Mouse (Mus musculus): ENCODE measurements around the gene Rnps1. TPM values are rescaled to one million over a fixed set of nuclear protein-coding genes. Genes with fewer than 3 reads are reported as not detected.
"Not testable (repeated sequence)": the region's sequence is repeated elsewhere in the genome, so short reads cannot be mapped to it uniquely, and the experiment has no call there.

The Rnps1 gene
- polyA plus RNA-seq, 1 experiment from 2014 or later: 204 TPM

DNA sequence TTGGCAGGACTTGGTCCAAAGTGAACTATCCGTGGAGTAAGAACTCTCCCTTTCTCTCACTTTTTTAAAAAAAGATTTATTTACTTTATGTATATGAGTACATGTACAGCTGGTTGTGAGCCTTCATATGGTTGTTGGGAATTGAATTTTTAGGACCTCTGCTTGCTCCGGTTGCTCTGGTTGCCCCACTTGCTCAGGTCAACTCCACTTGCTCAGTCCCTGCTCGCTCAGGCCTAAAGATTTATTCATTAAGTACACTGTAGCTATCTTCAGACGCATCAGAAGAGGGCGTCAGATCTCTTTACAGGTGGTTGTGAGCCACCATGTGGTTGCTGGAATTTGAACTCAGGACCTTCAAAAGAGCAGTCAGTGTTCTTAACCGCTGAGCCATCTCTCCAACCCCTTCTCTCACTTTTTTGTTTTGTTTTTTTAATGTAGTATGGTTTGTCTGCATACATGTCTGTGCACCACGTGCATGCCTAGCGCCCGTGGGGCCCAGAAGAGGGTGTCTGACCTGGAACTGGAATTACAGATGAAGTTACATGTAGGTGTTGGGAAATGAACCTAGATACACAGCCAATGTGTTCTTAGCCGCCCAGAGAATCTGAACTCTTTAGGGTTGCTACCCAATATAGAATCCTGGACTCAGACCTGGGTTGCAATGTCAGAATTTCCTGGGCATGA, 41.3 kb downstream of the Rnps1 start:
- H3K27ac ChIP-seq: peak overlapping the region; percentile 79
- WGBS (ENCODE audit: insufficient replicate concordance): 43% methylated on average over 10 of the region's 10 CpGs
- not testable (repeated sequence) for ATAC-seq; H3K27me3 ChIP-seq (replicated peaks); H3K9me3 ChIP-seq (replicated peaks)
- H3K4me1 ChIP-seq: peaks cover 28% of the 10 kb centered on the region
- H3K9ac ChIP-seq: peak overlapping the region; percentile 53
- H3K4me3 ChIP-seq: peak overlapping the region; percentile 83
- peak overlapping the region; percentile 85 for H3K4me2 ChIP-seq
- peaks cover 12% of the 10 kb centered on the region for H3K36me3 ChIP-seq

DNA sequence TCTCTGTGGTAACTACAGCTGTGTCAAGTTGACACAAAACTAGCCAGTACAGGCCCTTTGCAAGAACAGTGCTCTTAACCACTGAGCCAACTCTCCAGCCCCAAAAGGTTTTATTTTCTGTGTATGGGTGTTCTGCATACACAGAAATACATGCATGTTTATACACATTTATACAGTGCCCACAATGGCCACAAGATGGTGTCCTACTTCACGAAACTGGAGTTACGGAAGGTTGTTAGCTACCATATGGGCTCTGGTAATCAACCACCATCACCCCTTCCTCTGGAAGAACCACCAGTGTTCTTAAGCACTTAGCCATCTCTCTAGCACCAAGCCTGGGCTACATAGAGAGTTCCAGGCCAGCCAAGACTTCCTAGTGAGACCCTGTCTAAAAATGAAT, 47.2 kb downstream of the Rnps1 start:
- Histone ChIP-seq H3K4me2 (no peak overlapping the region), H3K9me3 (replicated peaks) (no peaks in the 10 kb centered on the region), H3K4me3 (no peak overlapping the region), H3K27me3 (replicated peaks) (no peaks in the 10 kb centered on the region), H3K36me3 (no peaks in the 10 kb centered on the region), H3K4me1 (peaks cover 12% of the 10 kb centered on the region; the same call in 1 of the 2 replicates), H3K9ac (no peak overlapping the region), H3K27ac (no peak overlapping the region)
- no peak for ATAC-seq
- WGBS (ENCODE audit: insufficient replicate concordance): 51% methylated on average over 2 of the region's 2 CpGs

DNA sequence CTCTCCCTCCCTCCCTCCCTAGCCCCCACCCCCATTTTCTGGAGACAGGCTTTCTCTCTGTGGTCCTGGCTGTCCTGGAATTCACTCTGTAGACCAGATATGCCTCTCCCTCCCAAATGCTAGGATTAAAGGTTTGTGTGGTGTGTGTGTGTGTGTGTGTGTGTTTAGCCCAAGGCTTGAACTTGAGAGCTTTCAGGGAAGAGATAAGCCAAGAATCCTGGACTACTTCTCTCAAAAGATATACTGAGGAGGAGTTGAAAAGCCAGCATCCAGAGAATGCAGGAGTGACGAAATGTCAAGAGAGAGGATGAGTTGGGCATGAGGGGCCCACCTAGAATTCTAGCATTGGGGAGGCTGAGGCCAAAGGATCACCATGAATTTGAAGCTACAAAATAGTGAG, 48.6 kb downstream of the Rnps1 start:
- Histone ChIP-seq H3K27me3 (replicated peaks) (no peaks in the 10 kb centered on the region), H3K4me1 (peaks cover 12% of the 10 kb centered on the region; the same call in 1 of the 2 replicates), H3K4me3 (no peak overlapping the region), H3K4me2 (no peak overlapping the region), H3K36me3 (peaks cover 6% of the 10 kb centered on the region; the same call in 1 of the 2 replicates), H3K27ac (no peak overlapping the region), H3K9ac (no peak overlapping the region), H3K9me3 (replicated peaks) (no peaks in the 10 kb centered on the region)
- no peak for ATAC-seq
- 67% methylated on average over 1 of the region's 1 CpGs for WGBS (ENCODE audit: insufficient replicate concordance)

DNA sequence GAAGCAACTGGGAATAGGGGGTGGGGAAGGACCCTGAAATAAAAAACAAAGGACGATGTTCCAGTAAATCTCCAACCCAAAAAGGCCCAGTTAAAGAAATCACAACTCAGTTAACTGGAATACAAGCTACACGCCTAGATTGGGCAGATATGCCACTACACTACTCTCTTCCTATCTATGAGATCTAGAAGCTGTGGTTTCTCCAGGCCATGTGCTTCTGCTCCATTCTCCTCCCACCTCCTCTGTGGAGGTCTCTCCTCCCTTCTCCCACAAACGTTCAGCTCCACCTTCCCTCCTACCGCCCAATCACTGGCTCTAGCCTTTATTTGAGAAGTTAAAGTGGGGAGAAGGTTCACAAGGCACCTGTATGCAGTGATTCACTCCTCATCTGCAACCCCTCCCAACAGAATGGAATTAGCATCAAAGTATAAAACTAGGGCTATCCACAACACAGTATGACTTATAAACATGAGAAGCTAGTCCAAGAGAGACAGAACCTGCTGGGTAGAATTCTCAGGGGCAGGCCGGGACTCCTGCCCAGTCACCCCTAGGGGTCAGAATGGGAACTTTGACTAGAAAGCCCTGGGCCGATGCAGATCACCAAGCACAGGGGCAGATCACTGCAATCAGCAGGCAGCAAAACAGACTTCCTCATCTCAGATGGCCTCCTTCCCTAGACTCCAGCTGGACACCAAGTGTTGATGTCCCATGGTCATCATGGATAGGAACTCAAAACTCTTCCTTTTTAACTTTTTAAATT, 49.2 kb downstream of the Rnps1 start:
- Histone ChIP-seq H3K4me2 (no peak overlapping the region), H3K27me3 (replicated peaks) (no peaks in the 10 kb centered on the region), H3K36me3 (peaks cover 6% of the 10 kb centered on the region; the same call in 1 of the 2 replicates), H3K4me1 (peaks cover 12% of the 10 kb centered on the region; the same call in 1 of the 2 replicates), H3K9ac (no peak overlapping the region), H3K27ac (no peak overlapping the region), H3K9me3 (replicated peaks) (no peaks in the 10 kb centered on the region), H3K4me3 (no peak overlapping the region)
- ATAC-seq: no peak
- 39% methylated on average over 6 of the region's 6 CpGs for WGBS (ENCODE audit: insufficient replicate concordance)

DNA sequence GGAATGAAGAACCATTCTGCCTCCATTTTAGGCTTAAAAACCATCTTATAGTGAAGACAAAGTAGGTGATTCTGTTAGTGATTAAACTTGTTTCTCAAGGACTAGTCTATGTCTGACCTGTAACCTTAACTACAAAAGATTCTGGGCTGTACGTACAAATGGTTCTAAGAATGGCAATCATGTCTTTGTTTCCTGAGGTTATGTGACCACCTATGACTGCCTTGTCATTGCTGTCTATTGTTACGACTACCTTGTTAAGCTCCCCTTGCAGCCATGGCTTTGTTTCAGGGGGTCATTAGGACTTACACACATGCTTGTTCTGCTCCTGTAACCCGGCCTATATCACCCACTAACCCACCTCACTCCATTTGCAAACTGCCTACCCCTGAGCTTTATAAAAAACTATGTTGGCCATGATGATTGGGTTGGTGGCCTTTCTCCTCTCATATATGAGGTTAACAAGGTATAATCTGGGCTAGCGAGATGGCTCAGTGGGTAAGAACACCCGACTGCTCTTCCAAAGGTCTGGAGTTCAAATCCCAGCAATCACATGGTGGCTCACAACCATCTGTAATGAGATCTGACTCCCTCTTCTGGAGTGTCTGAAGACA, 54.4 kb downstream of the Rnps1 start:
- H3K4me1 ChIP-seq: peaks cover 32% of the 10 kb centered on the region
- H3K4me2 ChIP-seq: no peak overlapping the region; the same call in 1 of the 2 replicates
- H3K36me3 ChIP-seq: peaks cover 27% of the 10 kb centered on the region
- ATAC-seq: no peak
- H3K4me3 ChIP-seq: no peak overlapping the region; the same call in 1 of the 2 replicates
- H3K27ac ChIP-seq: no peak overlapping the region
- no peaks in the 10 kb centered on the region for H3K27me3 ChIP-seq (replicated peaks)
- 83% methylated on average over 5 of the region's 5 CpGs for WGBS (ENCODE audit: insufficient replicate concordance)
- H3K9me3 ChIP-seq (replicated peaks): no peaks in the 10 kb centered on the region
- no peak overlapping the region for H3K9ac ChIP-seq

DNA sequence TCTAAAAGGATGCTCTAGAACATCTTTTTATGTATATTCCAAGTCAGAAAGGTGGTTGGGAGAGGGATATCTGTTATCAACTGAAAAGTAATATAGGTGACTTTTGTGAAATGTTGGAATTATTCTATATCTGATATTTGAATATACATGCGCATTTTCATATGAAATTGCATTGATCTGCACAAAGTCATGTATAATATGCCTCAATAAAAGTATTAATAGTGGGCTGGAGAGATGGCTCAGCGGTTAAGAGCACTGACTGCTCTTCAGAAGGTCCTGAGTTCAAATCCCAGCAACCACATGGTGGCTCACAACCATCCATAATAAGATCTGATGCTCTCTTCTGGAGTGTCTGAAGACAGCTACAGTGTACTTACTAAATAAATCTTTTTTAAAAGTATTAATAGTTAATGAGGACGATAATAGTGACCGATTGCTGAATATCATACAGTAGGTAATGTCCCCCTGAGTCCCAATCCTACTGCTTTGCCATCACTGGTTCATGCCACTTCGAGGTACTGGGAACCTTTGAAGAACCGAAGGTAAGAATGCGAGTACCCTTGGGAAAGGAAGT, 55.1 kb downstream of the Rnps1 start:
- 14% methylated on average over 7 of the region's 7 CpGs for WGBS (ENCODE audit: insufficient replicate concordance)

DNA sequence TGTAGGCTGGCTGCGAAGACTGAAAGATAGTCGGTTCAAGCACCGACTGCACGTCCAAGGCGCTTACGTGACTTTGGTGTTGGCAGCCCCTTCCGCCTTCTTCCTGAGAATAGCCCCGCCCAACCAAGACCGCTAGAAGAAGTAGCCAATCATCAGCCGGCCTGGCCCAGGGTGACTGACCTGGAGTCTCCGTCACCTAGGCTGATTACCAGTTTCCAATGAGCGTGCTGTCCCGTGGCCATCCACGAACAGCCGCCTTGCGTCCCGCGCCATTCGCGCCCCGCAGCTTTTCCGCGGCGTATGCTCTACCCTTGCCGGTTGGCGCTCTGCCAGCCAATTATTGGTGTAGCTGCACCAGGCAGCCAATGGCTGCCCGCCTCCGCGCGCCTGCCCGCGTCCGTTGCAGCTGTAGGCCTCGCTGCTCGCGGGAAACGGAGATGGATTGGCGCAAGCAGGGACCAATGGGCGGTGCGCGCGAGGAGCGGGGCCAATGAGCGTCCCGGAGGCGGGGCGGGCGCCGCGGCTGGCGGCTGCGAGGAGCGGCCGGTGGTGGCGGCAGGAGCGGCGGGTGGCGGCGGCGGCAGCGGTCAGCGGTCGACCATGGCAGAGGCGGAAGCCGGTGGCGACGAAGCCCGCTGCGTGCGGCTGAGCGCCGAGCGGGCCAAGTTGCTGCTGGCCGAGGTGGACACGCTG, 55.7 kb downstream of the Rnps1 start, which contains the start of the genes E4f1 and Pgp:
Gene E4f1 (minus strand): TSS at position 404 of the 693 bp plus-strand sequence.
Gene Pgp (plus strand): TSS at position 483 of the 693 bp plus-strand sequence.
- no peaks in the 10 kb centered on the region for H3K9me3 ChIP-seq (replicated peaks)

More for the DNA sequence above, 55.1 kb downstream of the Rnps1 start:
- no peak for ATAC-seq
- no peaks in the 10 kb centered on the region for H3K9me3 ChIP-seq (replicated peaks)
- H3K4me3 ChIP-seq: peak overlapping the region; percentile 95
- peak overlapping the region; percentile 99 for H3K9ac ChIP-seq
- H3K4me2 ChIP-seq: peak overlapping the region; percentile 90
- H3K36me3 ChIP-seq: peaks cover 34% of the 10 kb centered on the region
- peaks cover 35% of the 10 kb centered on the region for H3K4me1 ChIP-seq
- H3K27me3 ChIP-seq (replicated peaks): no peaks in the 10 kb centered on the region
- peak overlapping the region; percentile 96 for H3K27ac ChIP-seq

DNA sequence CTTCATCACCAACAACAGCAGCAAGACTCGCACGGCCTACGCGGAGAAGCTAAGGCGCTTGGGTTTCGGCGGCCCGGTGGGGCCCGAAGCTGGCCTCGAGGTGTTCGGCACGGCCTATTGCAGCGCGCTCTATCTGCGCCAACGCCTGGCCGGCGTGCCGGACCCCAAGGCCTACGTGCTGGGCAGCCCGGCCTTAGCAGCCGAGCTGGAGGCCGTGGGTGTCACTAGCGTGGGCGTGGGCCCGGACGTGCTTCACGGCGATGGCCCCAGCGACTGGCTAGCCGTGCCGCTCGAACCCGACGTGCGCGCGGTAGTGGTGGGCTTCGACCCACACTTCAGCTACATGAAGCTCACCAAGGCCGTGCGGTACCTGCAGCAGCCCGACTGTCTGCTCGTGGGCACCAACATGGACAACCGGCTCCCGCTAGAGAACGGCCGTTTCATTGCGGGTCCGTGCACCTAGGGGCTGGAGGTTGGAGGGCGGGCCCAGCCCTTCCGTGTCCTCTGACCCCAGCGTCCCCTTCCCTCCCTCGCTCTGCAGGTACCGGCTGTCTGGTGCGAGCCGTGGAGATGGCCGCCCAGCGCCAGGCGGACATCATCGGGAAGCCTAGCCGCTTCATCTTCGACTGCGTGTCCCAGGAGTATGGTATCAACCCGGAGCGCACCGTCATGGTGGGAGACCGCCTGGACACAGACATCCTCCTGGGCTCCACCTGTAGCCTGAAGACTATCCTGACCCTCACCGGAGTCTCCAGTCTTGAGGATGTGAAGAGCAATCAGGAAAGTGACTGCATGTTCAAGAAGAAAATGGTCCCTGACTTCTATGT, 56.5 kb downstream of the Rnps1 start:
- Histone ChIP-seq H3K9me3 (replicated peaks) (no peaks in the 10 kb centered on the region), H3K36me3 (peaks cover 48% of the 10 kb centered on the region), H3K4me3 (peak overlapping the region; percentile 95), H3K4me1 (peaks cover 35% of the 10 kb centered on the region), H3K4me2 (peak overlapping the region; percentile 90), H3K27ac (peak overlapping the region; percentile 96), H3K27me3 (replicated peaks) (no peaks in the 10 kb centered on the region), H3K9ac (peak overlapping the region; percentile 99)
- WGBS (ENCODE audit: insufficient replicate concordance): under 1% methylated on average over 65 of the region's 68 CpGs
- peak; percentile 27; the same call in 1 of the 2 replicates for ATAC-seq

More for the DNA sequence above, 55.7 kb downstream of the Rnps1 start, which contains the start of the genes E4f1 and Pgp:
- H3K4me2 ChIP-seq: peak within 1 kb of the TSS; percentile 90
- peaks cover 35% of the 10 kb centered on the region for H3K4me1 ChIP-seq
- ATAC-seq: peak; percentile 96
- under 1% methylated on average over 69 of the region's 75 CpGs for WGBS (ENCODE audit: insufficient replicate concordance)
- H3K27ac ChIP-seq: peak within 1 kb of the TSS; percentile 96
- peaks cover 40% of the 10 kb centered on the region for H3K36me3 ChIP-seq
- no peaks in the 10 kb centered on the region for H3K27me3 ChIP-seq (replicated peaks)
- peak within 1 kb of the TSS; percentile 99 for H3K9ac ChIP-seq
- peak within 1 kb of the TSS; percentile 95 for H3K4me3 ChIP-seq

DNA sequence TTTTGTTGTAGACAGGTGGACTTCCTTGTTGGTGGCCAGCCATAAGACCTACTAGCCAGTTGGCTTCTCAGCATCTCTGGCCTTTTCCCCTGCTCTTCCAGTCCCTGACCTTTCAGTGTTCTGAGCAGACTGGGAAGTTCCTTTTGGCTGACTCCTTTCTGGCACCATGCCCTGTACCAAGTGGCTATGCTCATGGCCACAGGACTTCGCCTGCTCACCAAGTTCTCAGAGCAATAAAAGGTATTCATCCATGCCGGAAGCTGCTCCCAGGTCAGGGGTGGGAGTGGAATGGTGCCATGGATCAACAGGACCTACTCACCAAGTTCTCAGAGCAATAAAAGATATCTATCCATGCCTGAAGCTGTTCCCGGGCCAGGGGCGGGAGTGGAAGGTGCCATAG, 58.1 kb downstream of the Rnps1 start:
- Histone ChIP-seq H3K4me1 (peaks cover 41% of the 10 kb centered on the region), H3K9me3 (replicated peaks) (no peaks in the 10 kb centered on the region), H3K36me3 (peaks cover 59% of the 10 kb centered on the region), H3K27me3 (replicated peaks) (no peaks in the 10 kb centered on the region), H3K9ac (peak overlapping the region; percentile 99), H3K4me2 (peak overlapping the region; percentile 90), H3K4me3 (peak overlapping the region; percentile 95), H3K27ac (peak overlapping the region; percentile 96; the same call in 1 of the 2 replicates)
- WGBS (ENCODE audit: insufficient replicate concordance): 84% methylated on average over 4 of the region's 4 CpGs
- ATAC-seq: no peak

DNA sequence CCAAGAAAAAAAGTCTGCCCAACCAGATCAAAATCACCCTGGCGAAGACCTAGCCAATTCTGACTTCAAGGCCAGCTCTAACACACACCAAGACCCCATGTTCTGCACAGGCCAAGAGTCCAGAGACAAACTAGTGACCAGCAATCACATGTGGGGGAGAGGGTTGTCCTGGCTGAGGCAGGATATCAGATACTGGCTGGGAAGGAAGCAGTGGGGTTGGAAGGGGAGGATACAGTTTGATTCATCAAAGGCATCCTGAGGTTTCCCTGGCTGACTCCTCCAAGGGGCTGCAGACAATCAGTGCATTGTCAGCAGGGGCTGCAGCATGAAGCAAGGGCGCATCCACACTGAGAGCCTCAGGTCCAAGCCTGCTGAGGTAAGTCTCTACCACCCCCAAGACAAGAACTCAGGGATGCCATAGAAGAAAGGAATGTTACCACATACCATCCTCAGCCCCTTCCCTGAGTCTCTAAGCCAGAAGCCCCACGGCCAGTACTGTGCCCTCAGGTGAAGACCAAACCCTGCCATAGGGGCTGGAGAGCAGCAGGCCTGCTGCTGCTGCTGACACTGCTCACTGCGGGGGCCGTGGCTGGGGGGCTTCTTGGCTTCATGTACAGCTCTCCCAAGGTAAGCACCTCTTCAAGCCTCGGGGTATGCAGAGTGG, 59.4 kb downstream of the Rnps1 start, which contains the start of gene Bricd5:
Gene Bricd5 (plus strand): TSS at position 273 of the 664 bp plus-strand sequence.
- Histone ChIP-seq H3K9ac (peak within 1 kb of the TSS; percentile 99), H3K27me3 (replicated peaks) (no peaks in the 10 kb centered on the region), H3K4me2 (peak within 1 kb of the TSS; percentile 90), H3K9me3 (replicated peaks) (no peaks in the 10 kb centered on the region), H3K36me3 (peaks cover 64% of the 10 kb centered on the region), H3K4me1 (peaks cover 49% of the 10 kb centered on the region), H3K27ac (peak within 1 kb of the TSS; percentile 96), H3K4me3 (peak within 1 kb of the TSS; percentile 95)
- no peak for ATAC-seq
- 78% methylated on average over 6 of the region's 6 CpGs for WGBS (ENCODE audit: insufficient replicate concordance)

All from liver, embryonic 12.5 days (tissue).